Mouse (Mus musculus): Measurements from ENCODE around the gene Mfsd6l. TPM values are rescaled to one million over a fixed set of nuclear protein-coding genes. Genes with fewer than 3 reads are reported as not detected.

The Mfsd6l gene
- polyA plus RNA-seq, 1 experiment, result not detected

- no peak overlapping the region for H3K27ac ChIP-seq (ENCODE audit: insufficient read depth, low read length)
- no peak overlapping the region for H3K4me3 ChIP-seq (ENCODE audit: insufficient read depth, low read length)
- TF ChIP-seq POLR2A (IDR thresholded peaks at IDR 0.05; ENCODE audit: low read depth, low read length) (no peak), CTCF (IDR thresholded peaks at IDR 0.05; ENCODE audit: borderline replicate concordance, insufficient read depth, low read length) (no peak)
- H3K4me1 ChIP-seq (ENCODE audit: control insufficient read depth, insufficient read depth, low read length), result 0 out of 2 replicates have a peak, but pooled peaks cover 2% of the 10 kb centered on the region
These were observed 37.3 kb downstream of the Mfsd6l start for GRCm38 (mm10) chr11:68593247-68593646.

GRCm38 (mm10) chr11:68597912-68598311 is 41.9 kb downstream of the Mfsd6l start:
- TF ChIP-seq CTCF (IDR thresholded peaks at IDR 0.05; ENCODE audit: borderline replicate concordance, insufficient read depth, low read length), result no peak
- TF ChIP-seq POLR2A (IDR thresholded peaks at IDR 0.05; ENCODE audit: low read depth, low read length), result no peak
- no peak overlapping the region for H3K27ac ChIP-seq (ENCODE audit: insufficient read depth, low read length)
- no peak overlapping the region for H3K4me3 ChIP-seq (ENCODE audit: insufficient read depth, low read length)
- peaks cover 18% of the 10 kb centered on the region for H3K4me1 ChIP-seq (ENCODE audit: control insufficient read depth, insufficient read depth, low read length)

GRCm38 (mm10) chr11:68600551-68601021 is 44.6 kb downstream of the Mfsd6l start:
- TF ChIP-seq POLR2A (IDR thresholded peaks at IDR 0.05; ENCODE audit: low read depth, low read length) (0 out of 2 replicates have a peak, but pooled peaks have one; percentile 8), CTCF (IDR thresholded peaks at IDR 0.05; ENCODE audit: borderline replicate concordance, insufficient read depth, low read length) (no peak)
- peaks cover 18% of the 10 kb centered on the region for H3K4me1 ChIP-seq (ENCODE audit: control insufficient read depth, insufficient read depth, low read length)
- peak overlapping the region; percentile 78 for H3K27ac ChIP-seq (ENCODE audit: insufficient read depth, low read length)
- H3K4me3 ChIP-seq (ENCODE audit: insufficient read depth, low read length), result no peak overlapping the region

GRCm38 (mm10) chr11:68601486-68601991 is 45.6 kb downstream of the Mfsd6l start:
- Histone ChIP-seq H3K4me3 (ENCODE audit: insufficient read depth, low read length) (no peak overlapping the region), H3K4me1 (ENCODE audit: control insufficient read depth, insufficient read depth, low read length) (peaks cover 18% of the 10 kb centered on the region), H3K27ac (ENCODE audit: insufficient read depth, low read length) (peak overlapping the region; percentile 78)
- TF ChIP-seq POLR2A (IDR thresholded peaks at IDR 0.05; ENCODE audit: low read depth, low read length), result no peak
- no peak for TF ChIP-seq CTCF (IDR thresholded peaks at IDR 0.05; ENCODE audit: borderline replicate concordance, insufficient read depth, low read length)

- Histone ChIP-seq H3K4me1 (ENCODE audit: control insufficient read depth, insufficient read depth, low read length) (peaks cover 18% of the 10 kb centered on the region), H3K4me3 (ENCODE audit: insufficient read depth, low read length) (no peak overlapping the region), H3K27ac (ENCODE audit: insufficient read depth, low read length) (no peak overlapping the region)
- no peak for TF ChIP-seq CTCF (IDR thresholded peaks at IDR 0.05; ENCODE audit: borderline replicate concordance, insufficient read depth, low read length)
- no peak for TF ChIP-seq POLR2A (IDR thresholded peaks at IDR 0.05; ENCODE audit: low read depth, low read length)
These were observed 46.4 kb downstream of the Mfsd6l start for GRCm38 (mm10) chr11:68602200-68602931.

DNA sequence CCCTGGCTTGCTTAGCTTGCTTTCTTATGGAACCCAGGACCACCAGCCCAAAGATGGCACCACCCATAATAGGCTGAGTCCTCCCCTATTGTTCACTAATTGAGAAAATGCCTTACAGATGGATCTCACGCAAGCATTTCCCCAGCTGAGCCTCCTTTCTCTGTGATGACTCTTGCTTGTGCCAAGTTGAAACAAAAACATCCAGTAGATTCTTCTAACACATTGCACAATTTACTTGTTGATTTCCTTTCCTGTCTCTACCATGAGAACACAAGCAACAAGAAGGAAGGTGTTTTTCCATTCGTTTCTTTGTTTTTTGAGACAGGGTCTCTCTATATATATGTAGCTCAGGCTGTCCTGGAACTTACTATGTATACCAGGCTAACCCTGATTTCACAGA is 51.1 kb downstream of the Mfsd6l start:
- no peak for TF ChIP-seq POLR2A (IDR thresholded peaks at IDR 0.05; ENCODE audit: low read depth, low read length)
- no peak for TF ChIP-seq CTCF (IDR thresholded peaks at IDR 0.05; ENCODE audit: borderline replicate concordance, insufficient read depth, low read length)

More for the DNA sequence above, 51.1 kb downstream of the Mfsd6l start:
- Histone ChIP-seq H3K4me1 (ENCODE audit: control insufficient read depth, insufficient read depth, low read length) (0 out of 2 replicates have a peak, but pooled peaks cover 2% of the 10 kb centered on the region), H3K4me3 (ENCODE audit: insufficient read depth, low read length) (no peak overlapping the region), H3K27ac (ENCODE audit: insufficient read depth, low read length) (no peak overlapping the region)

Other genes starting within 250 kb of the Mfsd6l start
- gene Ntn1, start 155.4 kb upstream of the Mfsd6l start, polyA plus RNA-seq (2011; ENCODE audit: insufficient read length, low read depth, missing spikeins), result 3.7 and 6.1 TPM in 2 replicates
- 0.86 and 1.3 TPM in 2 replicates for gene Pik3r5, start 124.1 kb upstream of the Mfsd6l start, polyA plus RNA-seq (2011; ENCODE audit: insufficient read length, low read depth, missing spikeins)
- not detected in 2 replicates for gene Pik3r6, start 53.2 kb upstream of the Mfsd6l start, polyA plus RNA-seq (2011; ENCODE audit: insufficient read length, low read depth, missing spikeins)
- gene Ccdc42, start 30.8 kb downstream of the Mfsd6l start, polyA plus RNA-seq (2011; ENCODE audit: insufficient read length, low read depth, missing spikeins), result not detected in 2 replicates
- 459 and 533 TPM in 2 replicates for gene Myh10, start 135.4 kb downstream of the Mfsd6l start, polyA plus RNA-seq (2011; ENCODE audit: insufficient read length, low read depth, missing spikeins)